Mouse (Mus musculus) limb, embryonic 14.5 days (tissue): ENCODE results near the gene AC141477.1. TPM values are rescaled to one million over a fixed set of nuclear protein-coding genes. Genes with fewer than 3 reads are reported as not detected.

Experiments used
- ATAC-seq: fragments of 200-750 bp; cut with Nextera tagmentation; 2 replicates; pipeline ENCODE4 v1.8.0; 2017; ENCODE audit warnings: low read depth, moderate number of reproducible peaks, moderate TSS enrichment; ENCODE audit not compliant: low FRiP score
- DNase-seq: peaks from one replicate; pipeline ENCODE4 v3.0.0-alpha.2; 2015; ENCODE audit warnings: low spot score
- H3K27ac ChIP-seq: fragments of 300-500 bp; sonication (generic); replicated peaks from 2 replicates; pipeline ENCODE4 v1.5.1; 2014; ENCODE audit warnings: low read depth, mild to moderate bottlenecking, low read length, moderate library complexity, mixed read lengths
- H3K27me3 ChIP-seq: fragments of 300-500 bp; sonication (generic); 2 replicates; pipeline ENCODE4 v1.6.1; 2014; ENCODE audit warnings: low read length, mixed read lengths; ENCODE audit not compliant: control insufficient read depth, insufficient read depth
- H3K36me3 ChIP-seq: fragments of 300-500 bp; sonication (generic); 2 replicates; pipeline ENCODE4 v1.6.1; 2014; ENCODE audit warnings: mild to moderate bottlenecking, low read length, moderate library complexity, mixed read lengths; ENCODE audit not compliant: control insufficient read depth, insufficient read depth
- H3K4me1 ChIP-seq: fragments of 300-500 bp; sonication (generic); 2 replicates; pipeline ENCODE4 v1.6.1; 2014; ENCODE audit warnings: antibody characterized with exemption, low read length, mixed read lengths; ENCODE audit not compliant: control insufficient read depth, insufficient read depth
- H3K4me2 ChIP-seq: fragments of 300-500 bp; sonication (generic); replicated peaks from 2 replicates; pipeline ENCODE4 v1.6.1; 2014; ENCODE audit warnings: low read depth, mild to moderate bottlenecking, low read length, moderate library complexity; ENCODE audit not compliant: severe bottlenecking
- H3K4me3 ChIP-seq: fragments of 300-500 bp; sonication (generic); replicated peaks from 2 replicates; pipeline ENCODE4 v1.5.1; 2014; ENCODE audit warnings: low read length
- H3K9ac ChIP-seq: fragments of 300-500 bp; sonication (generic); 2 replicates; pipeline ENCODE4 v1.6.1; 2014; ENCODE audit warnings: mild to moderate bottlenecking, low read depth, low read length, moderate library complexity; ENCODE audit not compliant: severe bottlenecking
- H3K9me3 ChIP-seq: fragments of 300-500 bp; sonication (generic); 2 replicates; pipeline ENCODE4 v1.6.1; 2016; ENCODE audit warnings: low read length; ENCODE audit not compliant: control insufficient read depth
- POLR2A ChIP-seq: fragments of 200-500 bp; IDR thresholded peaks from 2 replicates; pipeline ENCODE4 v1.8.0; 2012; ENCODE audit warnings: inconsistent platforms, mild to moderate bottlenecking, moderate library complexity, borderline replicate concordance; ENCODE audit not compliant: insufficient read depth, insufficient read length; ENCODE audit errors: extremely low read depth
- WGBS: fragments of 180-500 bp; shearing (Covaris S2); extraction: QIAGEN DNeasy Blood & Tissue Kit; methylation state at CpG from one replicate; pipeline ENCODE4 v1.1.7; 2014; 5-methylcytosine and 5-hydroxymethylcytosine counted together
- polyA plus RNA-seq, 2 experiments: library from polyadenylated mRNA; depleted of rRNA in 1 of 2; stranded (reverse) in 1 of 2; unstranded in 1 of 2; fragments of >200 nt; fragmentation: Nextera tagmentation in 1 of 2; extraction: Ambion mirVana in 1 of 2; gene quantifications; 2 replicates each; pipeline versions ENCODE4 v1.2.1 to v1.2.3; 2012 to 2014

AC141477.1 gene
- polyA plus RNA-seq, 2 experiments, result not detected

DNA sequence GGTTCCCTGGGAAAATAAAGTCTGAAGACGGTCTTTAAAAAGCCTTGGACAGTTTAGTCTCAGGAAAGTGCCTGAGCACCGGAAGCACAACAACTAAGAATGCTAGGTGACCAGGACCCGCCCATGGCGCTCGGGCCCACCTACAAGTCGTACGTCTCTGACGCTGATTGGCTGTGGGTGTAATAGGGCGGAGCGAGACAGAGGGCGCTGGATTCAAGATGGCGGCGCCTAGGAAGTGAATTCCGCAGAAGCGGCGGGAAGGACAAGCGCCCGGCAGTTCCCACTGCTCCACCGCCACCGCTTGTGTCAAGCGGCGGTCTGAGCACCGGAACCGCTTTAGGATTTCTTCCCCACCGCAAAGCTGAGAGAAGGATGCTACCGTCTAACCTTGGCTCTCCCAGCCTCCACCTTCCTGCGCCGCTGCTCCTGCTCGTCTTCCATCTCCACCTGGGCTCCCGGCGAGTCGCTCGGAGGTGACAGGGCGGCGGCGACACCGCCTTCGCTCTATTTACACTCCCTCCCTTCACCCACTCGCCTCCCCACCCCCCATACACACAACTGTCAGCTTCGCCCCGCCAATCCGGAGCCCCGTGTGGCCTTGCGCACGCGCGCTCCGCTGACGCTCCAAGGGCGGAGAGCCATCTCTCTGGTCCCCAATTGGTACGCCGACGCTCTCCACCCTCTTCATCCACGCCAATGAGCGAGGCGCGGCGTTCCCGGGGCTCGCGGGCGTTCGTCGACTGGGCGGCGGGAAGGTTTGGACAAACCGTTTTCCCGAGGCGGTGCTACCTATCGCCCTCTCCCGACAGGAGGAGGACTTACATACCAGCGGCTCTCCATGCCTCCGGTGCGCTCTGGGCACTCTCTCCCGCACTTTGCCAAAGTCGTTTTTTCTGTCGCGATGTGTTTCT lies 2.2 kb upstream of the AC141477.1 start, which contains the start of gene Pcnt:
Gene Pcnt (minus strand): TSS at position 609 of the 911 bp plus-strand sequence.
- peak within 1 kb of the TSS; percentile 84 for H3K4me2 ChIP-seq
- peak within 1 kb of the TSS; percentile 98 for H3K4me3 ChIP-seq
- H3K36me3 ChIP-seq, result peaks cover 10% of the 10 kb centered on the region
- DNase-seq (peak; percentile 97), ATAC-seq (peak; percentile 99)
- TF ChIP-seq POLR2A, result peak; percentile 70; the same call in 1 of the 2 replicates
- peak within 1 kb of the TSS; percentile 92 for H3K27ac ChIP-seq
- H3K9ac ChIP-seq, result peak within 1 kb of the TSS; percentile 79
- no peaks in the 10 kb centered on the region for H3K27me3 ChIP-seq
- 3% methylated on average over 77 of the region's 78 CpGs for WGBS
- H3K4me1 ChIP-seq, result peaks cover 11% of the 10 kb centered on the region
- H3K9me3 ChIP-seq, result no peaks in the 10 kb centered on the region

- 92% methylated on average over 9 of the region's 9 CpGs for WGBS
These were observed 945 bp downstream of the AC141477.1 start for GRCm38 (mm10) chr10:76439107-76439890.

GRCm38 (mm10) chr10:76433925-76434324 lies 6.3 kb downstream of the AC141477.1 start:
- ATAC-seq, result no peak
- 91% methylated on average over 11 of the region's 11 CpGs for WGBS
- H3K4me2 ChIP-seq, result no peak overlapping the region

More at GRCm38 (mm10) chr10:76439107-76439890, 945 bp downstream of the AC141477.1 start:
- Histone ChIP-seq H3K9me3 (no peaks in the 10 kb centered on the region), H3K4me3 (no peak overlapping the region), H3K36me3 (peaks cover 39% of the 10 kb centered on the region), H3K9ac (no peak overlapping the region), H3K4me1 (peaks cover 11% of the 10 kb centered on the region), H3K27ac (no peak overlapping the region), H3K4me2 (no peak overlapping the region), H3K27me3 (no peaks in the 10 kb centered on the region)
- no peak for TF ChIP-seq POLR2A
- ATAC-seq (no peak), DNase-seq (no peak)

DNA sequence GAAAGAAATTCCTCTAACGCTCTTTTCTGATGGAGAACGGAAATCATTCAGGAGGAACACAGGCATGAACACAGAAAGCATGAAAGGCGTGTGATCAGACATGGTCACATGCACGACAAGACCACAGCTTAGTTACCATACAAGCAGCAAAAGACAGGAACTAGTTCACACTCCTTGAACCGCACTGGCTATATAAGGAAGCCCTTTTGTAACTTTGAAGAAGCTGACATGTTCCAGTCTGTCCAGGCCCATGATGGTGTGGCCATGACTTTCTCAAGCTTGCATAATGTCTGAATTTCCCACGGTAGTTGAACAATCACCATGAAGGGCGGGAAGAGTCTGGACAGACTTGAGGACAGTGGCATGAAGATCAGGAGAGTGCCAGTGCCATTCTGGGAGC lies 14.6 kb downstream of the AC141477.1 start:
- H3K27me3 ChIP-seq, result no peaks in the 10 kb centered on the region
- H3K36me3 ChIP-seq, result peaks cover 93% of the 10 kb centered on the region
- WGBS, result 94% methylated on average over 7 of the region's 7 CpGs
- H3K4me3 ChIP-seq, result no peak overlapping the region
- no peak for TF ChIP-seq POLR2A
- no peak overlapping the region for H3K27ac ChIP-seq
- no peak overlapping the region for H3K9ac ChIP-seq
- DNase-seq (no peak), ATAC-seq (no peak)
- H3K9me3 ChIP-seq, result no peaks in the 10 kb centered on the region
- no peak overlapping the region for H3K4me2 ChIP-seq
- no peaks in the 10 kb centered on the region for H3K4me1 ChIP-seq

More at GRCm38 (mm10) chr10:76433925-76434324, 6.3 kb downstream of the AC141477.1 start:
- H3K4me3 ChIP-seq, result no peak overlapping the region
- H3K9ac ChIP-seq, result no peak overlapping the region
- TF ChIP-seq POLR2A, result no peak
- peaks cover 86% of the 10 kb centered on the region for H3K36me3 ChIP-seq
- no peak for DNase-seq
- no peak overlapping the region for H3K27ac ChIP-seq
- no peaks in the 10 kb centered on the region for H3K27me3 ChIP-seq
- no peaks in the 10 kb centered on the region for H3K9me3 ChIP-seq
- H3K4me1 ChIP-seq, result no peaks in the 10 kb centered on the region

- H3K36me3 ChIP-seq, result peaks cover 90% of the 10 kb centered on the region
- no peaks in the 10 kb centered on the region for H3K9me3 ChIP-seq
- no peak overlapping the region for H3K9ac ChIP-seq
- ATAC-seq (no peak), DNase-seq (no peak)
- H3K27ac ChIP-seq, result no peak overlapping the region
- no peak overlapping the region for H3K4me2 ChIP-seq
- WGBS, result 91% methylated on average over 12 of the region's 12 CpGs
- no peaks in the 10 kb centered on the region for H3K4me1 ChIP-seq
- no peak overlapping the region for H3K4me3 ChIP-seq
- TF ChIP-seq POLR2A, result no peak
- H3K27me3 ChIP-seq, result no peaks in the 10 kb centered on the region
These were observed 23.4 kb downstream of the AC141477.1 start for GRCm38 (mm10) chr10:76416811-76417210.
